Mouse (Mus musculus) spleen, postnatal 14 days (tissue): Measurements from ENCODE around the gene Rdh11.
"Not testable (repeated sequence)": the region's sequence is repeated elsewhere in the genome, so short reads cannot be mapped to it uniquely, and the experiment has no call there.

Source experiments
- DNase-seq, 2 experiments: peaks; one replicate each; pipeline ENCODE4 v3.0.0; 2021 to 2022; ENCODE audit warnings: low spot score in 2 of 2

Rdh11 gene

GRCm38 (mm10) chr12:79192193-79192592 lies at the start of gene Rdh11:
TSS of gene Rdh11 (minus strand) at chr12:79192293.
- DNase-seq, result no peak

- no peak for DNase-seq
These were observed 43.5 kb upstream of the Rdh11 start for GRCm38 (mm10) chr12:79235485-79236080.

- no peak for DNase-seq
These were observed 25.4 kb upstream of the Rdh11 start for GRCm38 (mm10) chr12:79217511-79217910.

GRCm38 (mm10) chr12:79211447-79211846 lies 19.4 kb upstream of the Rdh11 start:
- no peak for DNase-seq

GRCm38 (mm10) chr12:79208703-79209464 lies 16.8 kb upstream of the Rdh11 start, which contains the start of gene Rdh12:
TSS of gene Rdh12 (plus strand) at chr12:79208914.
- DNase-seq, result peak in 1 of 2 experiments; percentile 21

GRCm38 (mm10) chr12:79201882-79202281 lies 9.8 kb upstream of the Rdh11 start:
- no peak for DNase-seq

GRCm38 (mm10) chr12:79197105-79197504 lies 5.0 kb upstream of the Rdh11 start:
- no peak for DNase-seq

- DNase-seq, result peak; percentile 32 to 60
These were observed 1.3 kb upstream of the Rdh11 start for GRCm38 (mm10) chr12:79193441-79193840.

GRCm38 (mm10) chr12:79191701-79192100 lies 392 bp downstream of the Rdh11 start:
- DNase-seq, result peak; percentile 55 to 76

- peak; percentile 46 to 59 for DNase-seq
These were observed 991 bp downstream of the Rdh11 start for GRCm38 (mm10) chr12:79190931-79191673.

GRCm38 (mm10) chr12:79185160-79185559 lies 6.9 kb downstream of the Rdh11 start:
- not testable (repeated sequence) for DNase-seq

GRCm38 (mm10) chr12:79175998-79176397 lies 16.1 kb downstream of the Rdh11 start:
- DNase-seq, result no peak

- peak in 1 of 2 experiments; percentile 7 for DNase-seq
These were observed 18.4 kb downstream of the Rdh11 start for GRCm38 (mm10) chr12:79173721-79174120.

GRCm38 (mm10) chr12:79172019-79172941 lies 19.8 kb downstream of the Rdh11 start, which contains the start of gene Vti1b:
TSS of gene Vti1b (minus strand) at chr12:79172667.
- DNase-seq, result peak; percentile 77 to 81

- no peak for DNase-seq
These were observed 20.7 kb downstream of the Rdh11 start for GRCm38 (mm10) chr12:79171269-79171995.

GRCm38 (mm10) chr12:79170421-79170820 lies 21.7 kb downstream of the Rdh11 start:
- no peak for DNase-seq

- DNase-seq, result no peak
These were observed 22.9 kb downstream of the Rdh11 start for GRCm38 (mm10) chr12:79169173-79169572.

GRCm38 (mm10) chr12:79162876-79163275 lies 29.2 kb downstream of the Rdh11 start:
- no peak for DNase-seq

GRCm38 (mm10) chr12:79149653-79150052 lies 42.4 kb downstream of the Rdh11 start:
- DNase-seq, result no peak

GRCm38 (mm10) chr12:79141384-79141783 lies 50.7 kb downstream of the Rdh11 start:
- no peak for DNase-seq

- no peak for DNase-seq
These were observed 51.3 kb downstream of the Rdh11 start for GRCm38 (mm10) chr12:79140811-79141210.
